ENCODE assay signal across 8 mouse cellular contexts in the genomic region with DNA sequence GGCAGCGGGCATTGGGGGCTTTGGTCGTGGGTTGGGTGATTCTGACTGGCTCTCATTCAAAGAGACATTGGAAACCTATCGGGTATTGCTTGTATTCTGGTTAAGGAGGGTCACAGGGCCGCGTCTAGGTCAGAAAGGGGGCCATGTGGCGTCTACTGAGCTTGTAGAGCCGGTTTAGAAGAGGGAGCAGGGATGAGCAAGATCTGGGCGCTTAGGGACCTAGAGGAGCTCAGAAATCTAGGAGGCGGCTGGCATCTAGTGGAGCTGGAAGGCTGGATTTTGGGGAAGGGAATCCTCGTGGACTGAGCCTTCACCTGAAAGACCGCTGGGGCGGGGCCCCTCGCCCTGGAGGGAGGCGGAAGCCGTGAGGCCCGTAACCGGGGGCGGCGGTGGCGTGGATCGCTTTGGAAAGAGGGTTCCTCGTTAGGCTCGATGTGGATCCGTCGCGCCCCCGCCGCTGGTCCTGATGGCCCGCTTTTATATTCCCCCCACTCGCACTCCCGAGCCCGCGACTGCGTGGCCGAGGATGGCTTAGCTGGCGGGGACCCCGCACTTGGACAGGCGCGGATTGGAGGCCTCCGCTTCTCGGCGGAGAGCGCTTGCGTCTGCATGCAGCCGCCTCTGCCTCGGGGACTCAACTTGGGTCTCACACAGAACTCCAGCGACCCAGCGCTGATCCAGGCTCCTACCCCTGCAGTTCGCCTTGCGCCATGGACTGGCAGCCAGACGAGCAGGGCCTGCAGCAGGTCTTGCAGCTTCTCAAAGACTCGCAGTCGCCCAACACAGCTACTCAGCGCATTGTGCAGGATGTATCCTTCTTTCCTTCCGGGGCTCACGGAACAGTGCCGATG. TPM values are rescaled to one million over a fixed set of nuclear protein-coding genes. Genes with fewer than 3 reads are reported as not detected.
A peak's percentile ranks its signal among the peaks of the same experiment; 100 is the strongest.
DNase-seq lines count a peak whose midpoint lies in the region; ATAC-seq and TF ChIP-seq lines count a peak whose summit lies in the region.

No protein-coding gene starts in this region.

- H3K4me1 ChIP-seq in embryonic facial prominence, embryonic 15.5 days: peaks cover 29% of the 10 kb centered on the region
- H3K4me1 ChIP-seq in lung, embryonic 14.5 days (ENCODE audit: insufficient read depth): 0 out of 2 replicates have a peak, but pooled peaks cover 16% of the 10 kb centered on the region
- peaks cover 47% of the 10 kb centered on the region for H3K4me1 ChIP-seq in neural tube, embryonic 15.5 days

- H3K9ac ChIP-seq in embryonic facial prominence, embryonic 15.5 days: peak overlapping the region; percentile 89
- peak overlapping the region; percentile 90 for H3K9ac ChIP-seq in lung, embryonic 14.5 days
- peak overlapping the region; percentile 84 for H3K9ac ChIP-seq in neural tube, embryonic 15.5 days (replicated peaks)

- peak; percentile 65 for DNase-seq in CD4-positive, CD25-positive, alpha-beta regulatory T cell, adult 2 months (ENCODE audit: low read depth, low spot score)
- DNase-seq in adrenal gland, adult 2 months: peak; percentile 76
- DNase-seq in heart, postnatal 10 days: peak; percentile 50 to 65
- DNase-seq in kidney, postnatal 4 days: peak; percentile 52 to 70
- DNase-seq in lung, embryonic 14.5 days: peak; percentile 63
- DNase-seq in thymus, postnatal 0 days (ENCODE audit: low spot score): peak; percentile 70

- no peak for TF ChIP-seq CTCF in lung, embryonic 14.5 days (IDR thresholded peaks at IDR 0.05; ENCODE audit: low read depth)

- peak overlapping the region; percentile 82 for H3K4me3 ChIP-seq in embryonic facial prominence, embryonic 15.5 days (replicated peaks)
- H3K4me3 ChIP-seq in lung, embryonic 14.5 days (ENCODE audit: low read depth, low read length): peak overlapping the region; percentile 83
- H3K4me3 ChIP-seq in neural tube, embryonic 15.5 days (replicated peaks): peak overlapping the region; percentile 77

- no peak for ATAC-seq in embryonic facial prominence, embryonic 15.5 days (ENCODE audit: insufficient number of reproducible peaks, low FRiP score, low TSS enrichment, low read depth)
- peak; percentile 5 for ATAC-seq in lung, embryonic 14.5 days (ENCODE audit: insufficient read depth)
- ATAC-seq in neural tube, embryonic 15.5 days (ENCODE audit: low FRiP score): peak; percentile 26

- H3K4me2 ChIP-seq in embryonic facial prominence, embryonic 15.5 days (replicated peaks): peak overlapping the region; percentile 87
- H3K4me2 ChIP-seq in lung, embryonic 14.5 days: peak overlapping the region; percentile 93
- peak overlapping the region; percentile 90 for H3K4me2 ChIP-seq in neural tube, embryonic 15.5 days

- intact Hi-C loops in heart, postnatal 10 days (cut with DNase I): no loop called here

- H3K36me3 ChIP-seq in embryonic facial prominence, embryonic 15.5 days: peaks cover 31% of the 10 kb centered on the region
- peaks cover 44% of the 10 kb centered on the region for H3K36me3 ChIP-seq in lung, embryonic 14.5 days (ENCODE audit: insufficient read depth)
- H3K36me3 ChIP-seq in neural tube, embryonic 15.5 days: peaks cover 24% of the 10 kb centered on the region

- peak overlapping the region; percentile 100 for H3K27ac ChIP-seq in embryonic facial prominence, embryonic 15.5 days (replicated peaks)
- peak overlapping the region; percentile 100 for H3K27ac ChIP-seq in lung, embryonic 14.5 days (ENCODE audit: low read depth)
- peak overlapping the region; percentile 98 for H3K27ac ChIP-seq in neural tube, embryonic 15.5 days (replicated peaks)

- no peaks in the 10 kb centered on the region for H3K27me3 ChIP-seq in embryonic facial prominence, embryonic 15.5 days
- H3K27me3 ChIP-seq in lung, embryonic 14.5 days (ENCODE audit: insufficient read depth, low read length): no peaks in the 10 kb centered on the region
- H3K27me3 ChIP-seq in neural tube, embryonic 15.5 days (replicated peaks): no peaks in the 10 kb centered on the region

- whole genome bisulfite sequencing in embryonic facial prominence, embryonic 15.5 days: under 1% methylated on average over 57 of the region's 57 CpGs
- WGBS in lung, embryonic 14.5 days: under 1% methylated on average over 57 of the region's 57 CpGs
- under 1% methylated on average over 55 of the region's 57 CpGs for WGBS in neural tube, embryonic 15.5 days

- no peaks in the 10 kb centered on the region for H3K9me3 ChIP-seq in embryonic facial prominence, embryonic 15.5 days (replicated peaks)
- H3K9me3 ChIP-seq in lung, embryonic 14.5 days (ENCODE audit: low read depth, low read length): no peaks in the 10 kb centered on the region
- H3K9me3 ChIP-seq in neural tube, embryonic 15.5 days (replicated peaks): no peaks in the 10 kb centered on the region

RNA-seq across cellular contexts. Expression of gene Tnpo2, which starts 1.2 kb away (rescaled TPM):
- total RNA-seq in adrenal gland, adult 2 months (2021): 100 to 1,000 TPM in 1 of 2 experiments, 10 to 100 TPM in 1; 68.3 to 101 TPM
- polyA plus RNA-seq in adrenal gland, adult 2 months (2012; rRNA removed): 44.7 and 54.1 TPM in 2 replicates
- polyA plus RNA-seq in embryonic facial prominence, embryonic 15.5 days (2015; fragmentation: Nextera tagmentation; extraction: Ambion mirVana): 31.4 and 32.9 TPM in 2 replicates
- 10 to 100 TPM; 32.2 to 39.6 TPM for total RNA-seq in heart, postnatal 10 days (2021)
- polyA plus RNA-seq in lung, embryonic 14.5 days (2014; fragmentation: Nextera tagmentation; extraction: Ambion mirVana): 17.9 and 20.2 TPM in 2 replicates
- 54.9 and 55.5 TPM in 2 replicates for polyA plus RNA-seq in neural tube, embryonic 15.5 days (2015; fragmentation: Nextera tagmentation; extraction: Ambion mirVana)
- 27.4 and 29.0 TPM in 2 replicates for polyA plus RNA-seq in thymus, postnatal 0 days (2015; fragmentation: Nextera tagmentation; extraction: Ambion mirVana)

RNA-seq across cellular contexts. Expression of gene Trir, which starts 11.3 kb away (rescaled TPM):
- total RNA-seq in adrenal gland, adult 2 months (2021): 100 to 1,000 TPM; 160 to 184 TPM
- 64.2 and 67.6 TPM in 2 replicates for polyA plus RNA-seq in adrenal gland, adult 2 months (2012; rRNA removed)
- 114 and 117 TPM in 2 replicates for polyA plus RNA-seq in embryonic facial prominence, embryonic 15.5 days (2015; fragmentation: Nextera tagmentation; extraction: Ambion mirVana)
- 100 to 1,000 TPM; 117 to 120 TPM for total RNA-seq in heart, postnatal 10 days (2021)
- polyA plus RNA-seq in lung, embryonic 14.5 days (2014; fragmentation: Nextera tagmentation; extraction: Ambion mirVana): 153 and 156 TPM in 2 replicates
- 116 and 124 TPM in 2 replicates for polyA plus RNA-seq in neural tube, embryonic 15.5 days (2015; fragmentation: Nextera tagmentation; extraction: Ambion mirVana)
- 172 and 191 TPM in 2 replicates for polyA plus RNA-seq in thymus, postnatal 0 days (2015; fragmentation: Nextera tagmentation; extraction: Ambion mirVana)

RNA-seq across cellular contexts. Expression of gene Asna1, which starts 12.8 kb away (rescaled TPM):
- 100 to 1,000 TPM; 106 TPM for total RNA-seq in adrenal gland, adult 2 months (2021)
- polyA plus RNA-seq in adrenal gland, adult 2 months (2012; rRNA removed): 89.4 and 104 TPM in 2 replicates
- 117 and 119 TPM in 2 replicates for polyA plus RNA-seq in embryonic facial prominence, embryonic 15.5 days (2015; fragmentation: Nextera tagmentation; extraction: Ambion mirVana)
- 10 to 100 TPM; 78.6 to 79.7 TPM for total RNA-seq in heart, postnatal 10 days (2021)
- 97.2 and 98.0 TPM in 2 replicates for polyA plus RNA-seq in lung, embryonic 14.5 days (2014; fragmentation: Nextera tagmentation; extraction: Ambion mirVana)
- 148 and 154 TPM in 2 replicates for polyA plus RNA-seq in neural tube, embryonic 15.5 days (2015; fragmentation: Nextera tagmentation; extraction: Ambion mirVana)
- polyA plus RNA-seq in thymus, postnatal 0 days (2015; fragmentation: Nextera tagmentation; extraction: Ambion mirVana): 90.7 and 95.8 TPM in 2 replicates

RNA-seq across cellular contexts. Expression of gene Fbxw9, which starts 21.9 kb away (rescaled TPM):
- total RNA-seq in adrenal gland, adult 2 months (2021): 10 to 100 TPM; 12.3 to 13.5 TPM
- polyA plus RNA-seq in adrenal gland, adult 2 months (2012; rRNA removed): 55.8 and 56.2 TPM in 2 replicates
- 32.6 and 37.4 TPM in 2 replicates for polyA plus RNA-seq in embryonic facial prominence, embryonic 15.5 days (2015; fragmentation: Nextera tagmentation; extraction: Ambion mirVana)
- total RNA-seq in heart, postnatal 10 days (2021): 10 to 100 TPM; 12.6 to 13.0 TPM
- polyA plus RNA-seq in lung, embryonic 14.5 days (2014; fragmentation: Nextera tagmentation; extraction: Ambion mirVana): 23.1 and 23.7 TPM in 2 replicates
- polyA plus RNA-seq in neural tube, embryonic 15.5 days (2015; fragmentation: Nextera tagmentation; extraction: Ambion mirVana): 60.6 and 68.3 TPM in 2 replicates
- polyA plus RNA-seq in thymus, postnatal 0 days (2015; fragmentation: Nextera tagmentation; extraction: Ambion mirVana): 15.0 and 18.0 TPM in 2 replicates

RNA-seq across cellular contexts. Expression of gene Best2, which starts 23.6 kb away (rescaled TPM):
- not detected for total RNA-seq in adrenal gland, adult 2 months (2021)
- 0.18 TPM in 1 of 2 replicates, not detected in the other for polyA plus RNA-seq in adrenal gland, adult 2 months (2012; rRNA removed)
- 0.93 and 2.0 TPM in 2 replicates for polyA plus RNA-seq in embryonic facial prominence, embryonic 15.5 days (2015; fragmentation: Nextera tagmentation; extraction: Ambion mirVana)
- total RNA-seq in heart, postnatal 10 days (2021): not detected
- not detected in 2 replicates for polyA plus RNA-seq in lung, embryonic 14.5 days (2014; fragmentation: Nextera tagmentation; extraction: Ambion mirVana)
- not detected in 2 replicates for polyA plus RNA-seq in neural tube, embryonic 15.5 days (2015; fragmentation: Nextera tagmentation; extraction: Ambion mirVana)
- 0.12 TPM in 1 of 2 replicates, not detected in the other for polyA plus RNA-seq in thymus, postnatal 0 days (2015; fragmentation: Nextera tagmentation; extraction: Ambion mirVana)
